12 mouse cellular contexts compared by ENCODE assay signal in the genomic region with DNA sequence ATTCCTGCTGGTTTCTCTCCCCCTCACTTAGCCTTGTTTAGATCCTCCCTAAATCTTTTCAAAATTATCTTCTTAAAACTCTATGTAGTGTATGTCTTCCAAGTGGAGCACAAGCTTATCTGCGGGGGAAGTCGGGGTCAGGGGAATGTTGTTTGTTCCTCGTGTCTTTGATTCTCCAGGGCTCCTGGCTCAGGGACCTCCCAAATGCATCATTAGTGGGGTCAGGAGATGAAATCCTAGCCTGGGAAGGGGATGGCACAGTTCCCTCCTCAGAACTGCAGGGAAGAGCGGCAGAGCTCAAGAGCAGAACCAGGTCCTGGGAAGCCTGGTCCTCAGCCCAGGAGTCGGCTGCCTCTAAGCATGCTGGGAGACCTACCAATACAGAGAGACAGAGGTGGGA. TPM values are rescaled to one million over a fixed set of nuclear protein-coding genes. Genes with fewer than 3 reads are reported as not detected.
A peak's percentile ranks its signal among the peaks of the same experiment; 100 is the strongest.
DNase-seq lines count a peak whose midpoint lies in the region; ATAC-seq and TF ChIP-seq lines count a peak whose summit lies in the region.
"Had no signal": no experiment of that assay in that cellular context is flagged by ENCODE, and none has a peak within 500 bp of the region (broad histone marks: within the 10 kb centered on the region; RNA-seq: fewer than 3 reads in every experiment).

No protein-coding gene starts in this region.

- H3K4me3 ChIP-seq in heart, adult 2 months: peak overlapping the region; percentile 69
- H3K4me3 ChIP-seq in intestine, postnatal 0 days (ENCODE audit: low read depth, low read length): no peak overlapping the region
- no peak overlapping the region for H3K4me3 ChIP-seq in stomach, postnatal 0 days (ENCODE audit: low read depth, low read length)
- no peak overlapping the region for H3K4me3 ChIP-seq in forebrain, embryonic 14.5 days (ENCODE audit: low read depth, low read length)

- TF ChIP-seq CTCF in heart, adult 2 months (IDR thresholded peaks at IDR 0.05): no peak
- TF ChIP-seq CTCF in intestine, postnatal 0 days (IDR thresholded peaks at IDR 0.05; ENCODE audit: low read depth): no peak
- TF ChIP-seq CTCF in stomach, postnatal 0 days (IDR thresholded peaks at IDR 0.05; ENCODE audit: low read depth): no peak

- H3K27ac ChIP-seq in heart, adult 2 months: peak overlapping the region; percentile 97
- H3K27ac ChIP-seq in intestine, postnatal 0 days (ENCODE audit: low read depth, low read length): peak overlapping the region; percentile 73
- peak overlapping the region; percentile 69 for H3K27ac ChIP-seq in stomach, postnatal 0 days (replicated peaks)
- H3K27ac ChIP-seq in forebrain, embryonic 14.5 days (ENCODE audit: low read depth, low read length): no peak overlapping the region

- H3K4me1 ChIP-seq in heart, adult 2 months (ENCODE audit: control insufficient read depth, insufficient read depth, low read length): peaks cover 21% of the 10 kb centered on the region
- H3K4me1 ChIP-seq in intestine, postnatal 0 days (replicated peaks; ENCODE audit: control insufficient read depth, insufficient read depth, low read length): no peaks in the 10 kb centered on the region; the same call in 1 of the 2 replicates
- H3K4me1 ChIP-seq in stomach, postnatal 0 days (replicated peaks; ENCODE audit: control insufficient read depth, insufficient read depth): peaks cover 3% of the 10 kb centered on the region
- no peaks in the 10 kb centered on the region for H3K4me1 ChIP-seq in forebrain, embryonic 14.5 days (ENCODE audit: control insufficient read depth, insufficient read depth, low read length)

- ATAC-seq in intestine, postnatal 0 days: no peak
- ATAC-seq in stomach, postnatal 0 days (ENCODE audit: low FRiP score, low TSS enrichment): peak; percentile 5; the same call in 1 of the 2 replicates
- ATAC-seq in forebrain, embryonic 14.5 days: no peak
- ATAC-seq: midbrain, embryonic 16.5 days had no signal

- H3K4me2 ChIP-seq in intestine, postnatal 0 days (replicated peaks; ENCODE audit: low read depth): peak overlapping the region; percentile 1; the same call in 1 of the 2 replicates
- no peak overlapping the region for H3K4me2 ChIP-seq in stomach, postnatal 0 days (replicated peaks; ENCODE audit: low read depth)
- no peak overlapping the region for H3K4me2 ChIP-seq in forebrain, embryonic 14.5 days (ENCODE audit: low read length)

- H3K9ac ChIP-seq in heart, adult 2 months (ENCODE audit: low read depth, low read length): peak overlapping the region; percentile 34
- H3K9ac ChIP-seq in intestine, postnatal 0 days (ENCODE audit: low read depth, low read length): no peak overlapping the region
- H3K9ac ChIP-seq in stomach, postnatal 0 days (ENCODE audit: low read length): no peak overlapping the region
- H3K9ac ChIP-seq in forebrain, embryonic 14.5 days (ENCODE audit: low read length): no peak overlapping the region

- peaks cover 7% of the 10 kb centered on the region; the same call in 1 of the 2 replicates for H3K36me3 ChIP-seq in heart, adult 2 months (ENCODE audit: control insufficient read depth, insufficient read depth, low read length)
- H3K36me3 ChIP-seq in intestine, postnatal 0 days (ENCODE audit: control insufficient read depth, insufficient read depth): no peaks in the 10 kb centered on the region
- no peaks in the 10 kb centered on the region for H3K36me3 ChIP-seq in stomach, postnatal 0 days (ENCODE audit: control insufficient read depth, insufficient read depth, low read length)
- no peaks in the 10 kb centered on the region for H3K36me3 ChIP-seq in forebrain, embryonic 14.5 days (ENCODE audit: control insufficient read depth, insufficient read depth, low read length)

- no peaks in the 10 kb centered on the region for H3K79me2 ChIP-seq in heart, adult 2 months (replicated peaks; ENCODE audit: control insufficient read depth, insufficient read depth, low read length)

- TF ChIP-seq EP300 in heart, adult 2 months (IDR thresholded peaks at IDR 0.05; ENCODE audit: insufficient read depth, low read depth, low read length): no peak
- no peak for TF ChIP-seq EP300 in stomach, postnatal 0 days (optimal IDR thresholded peaks at IDR 0.05)

- H3K9me3 ChIP-seq in intestine, postnatal 0 days (ENCODE audit: control insufficient read depth): no peaks in the 10 kb centered on the region
- H3K9me3 ChIP-seq in stomach, postnatal 0 days (ENCODE audit: control insufficient read depth, low read length): no peaks in the 10 kb centered on the region
- H3K9me3 ChIP-seq in forebrain, embryonic 14.5 days (replicated peaks; ENCODE audit: control insufficient read depth, low read length): no peaks in the 10 kb centered on the region

- intact Hi-C loops in heart, adult 2 months (cut with DNase I): no loop called here
- intact Hi-C loops in heart, postnatal 25 days (cut with DNase I): loop anchor here (5.0 kb wide), 1 partner anchor 263 kb away; no protein-coding TSS in a partner anchor

- TF ChIP-seq POLR2A in heart, adult 2 months (IDR thresholded peaks at IDR 0.05; ENCODE audit: insufficient read depth, low read depth, low read length): no peak

- no peaks in the 10 kb centered on the region for H3K27me3 ChIP-seq in heart, adult 2 months (ENCODE audit: control insufficient read depth, insufficient read depth, low read length)
- H3K27me3 ChIP-seq in intestine, postnatal 0 days (replicated peaks; ENCODE audit: control insufficient read depth, insufficient read depth, low read length): no peaks in the 10 kb centered on the region
- no peaks in the 10 kb centered on the region for H3K27me3 ChIP-seq in stomach, postnatal 0 days (ENCODE audit: control insufficient read depth, insufficient read depth, low read length)
- no peaks in the 10 kb centered on the region for H3K27me3 ChIP-seq in forebrain, embryonic 14.5 days (replicated peaks; ENCODE audit: control insufficient read depth, insufficient read depth, low read length)

- peak; percentile 65 for DNase-seq in heart, adult 2 months
- no peak for DNase-seq in heart, postnatal 25 days (ENCODE audit: low spot score)
- DNase-seq in ovary, adult 18-20 months (ENCODE audit: low spot score): peak; percentile 54
- DNase-seq in ovary, postnatal 14 days (ENCODE audit: low spot score): no peak
- no peak for DNase-seq in stomach, postnatal 0 days (ENCODE audit: low spot score)
- no peak for DNase-seq in forebrain, embryonic 14.5 days (ENCODE audit: low spot score)
- no peak for DNase-seq in layer of hippocampus, postnatal 14 days (ENCODE audit: low spot score in 2 of 2)
- DNase-seq: thymus, adult 2 months had no signal

- 37% methylated on average over 5 of the region's 5 CpGs for WGBS in heart, adult 2 months
- 54% methylated on average over 5 of the region's 5 CpGs for WGBS in intestine, postnatal 0 days
- WGBS in stomach, postnatal 0 days: 43% methylated on average over 5 of the region's 5 CpGs
- WGBS in forebrain, embryonic 14.5 days: 68% methylated on average over 5 of the region's 5 CpGs

RNA-seq across cellular contexts. Expression of gene Tmem140, which starts 2.3 kb away (rescaled TPM):
- 10 to 100 TPM; 22.9 TPM for total RNA-seq in heart, adult 2 months (2021)
- 18.2 and 23.5 TPM in 2 replicates for polyA plus RNA-seq in heart, adult 2 months (2012; rRNA removed)
- total RNA-seq in heart, postnatal 25 days (2021): 10 to 100 TPM; 20.0 to 25.3 TPM
- 12.9 and 25.0 TPM in 2 replicates for polyA plus RNA-seq in intestine, postnatal 0 days (2015; fragmentation: Nextera tagmentation; extraction: Ambion mirVana)
- polyA plus RNA-seq in stomach, postnatal 0 days (2015; fragmentation: Nextera tagmentation; extraction: Ambion mirVana): 7.8 and 8.3 TPM in 2 replicates
- polyA plus RNA-seq in forebrain, embryonic 14.5 days (2014; fragmentation: Nextera tagmentation; extraction: Ambion mirVana): 0.65 and 0.79 TPM in 2 replicates
- total RNA-seq in layer of hippocampus, postnatal 14 days (2021): 1 to 10 TPM; 1.9 to 2.7 TPM

RNA-seq across cellular contexts. Expression of gene Cyren, which starts 12.6 kb away (rescaled TPM):
- 1 to 10 TPM; 3.5 to 5.5 TPM for total RNA-seq in heart, adult 2 months (2021)
- 5.8 and 6.2 TPM in 2 replicates for polyA plus RNA-seq in heart, adult 2 months (2012; rRNA removed)
- 1 to 10 TPM; 3.8 to 4.1 TPM for total RNA-seq in heart, postnatal 25 days (2021)
- polyA plus RNA-seq in intestine, postnatal 0 days (2015; fragmentation: Nextera tagmentation; extraction: Ambion mirVana): 6.2 and 6.8 TPM in 2 replicates
- 5.8 and 5.9 TPM in 2 replicates for polyA plus RNA-seq in stomach, postnatal 0 days (2015; fragmentation: Nextera tagmentation; extraction: Ambion mirVana)
- 7.9 and 8.0 TPM in 2 replicates for polyA plus RNA-seq in forebrain, embryonic 14.5 days (2014; fragmentation: Nextera tagmentation; extraction: Ambion mirVana)
- 1 to 10 TPM; 5.0 to 5.4 TPM for total RNA-seq in layer of hippocampus, postnatal 14 days (2021)

RNA-seq across cellular contexts. Expression of gene Wdr91, which starts 45.5 kb away (rescaled TPM):
- 10 to 100 TPM; 12.7 to 13.4 TPM for total RNA-seq in heart, adult 2 months (2021)
- polyA plus RNA-seq in heart, adult 2 months (2012; rRNA removed): 8.1 and 13.3 TPM in 2 replicates
- 10 to 100 TPM; 12.0 to 13.5 TPM for total RNA-seq in heart, postnatal 25 days (2021)
- 5.7 and 6.9 TPM in 2 replicates for polyA plus RNA-seq in intestine, postnatal 0 days (2015; fragmentation: Nextera tagmentation; extraction: Ambion mirVana)
- 4.5 and 5.0 TPM in 2 replicates for polyA plus RNA-seq in stomach, postnatal 0 days (2015; fragmentation: Nextera tagmentation; extraction: Ambion mirVana)
- polyA plus RNA-seq in forebrain, embryonic 14.5 days (2014; fragmentation: Nextera tagmentation; extraction: Ambion mirVana): 11.0 and 12.0 TPM in 2 replicates
- total RNA-seq in layer of hippocampus, postnatal 14 days (2021): 10 to 100 TPM; 34.6 to 38.6 TPM

RNA-seq across cellular contexts. Expression of gene Stra8, which starts 54.8 kb away (rescaled TPM):
- total RNA-seq in heart, adult 2 months (2021): not detected
- not detected in 2 replicates for polyA plus RNA-seq in heart, adult 2 months (2012; rRNA removed)
- not detected for total RNA-seq in heart, postnatal 25 days (2021)
- polyA plus RNA-seq in intestine, postnatal 0 days (2015; fragmentation: Nextera tagmentation; extraction: Ambion mirVana): not detected in 2 replicates
- polyA plus RNA-seq in stomach, postnatal 0 days (2015; fragmentation: Nextera tagmentation; extraction: Ambion mirVana): 0.10 TPM in 1 of 2 replicates, not detected in the other
- not detected in 2 replicates for polyA plus RNA-seq in forebrain, embryonic 14.5 days (2014; fragmentation: Nextera tagmentation; extraction: Ambion mirVana)
- total RNA-seq in layer of hippocampus, postnatal 14 days (2021): not detected
- total RNA-seq: hematopoietic stem cell, adult 5-6 weeks; left cerebral cortex, adult 18-20 months had no signal
- polyA plus RNA-seq: midbrain, embryonic 16.5 days had no signal

Comparison
In these comparisons a context has a peak if more than half of its experiments do, and no peak if none do; other contexts are left out.
1. DNase-seq: peak in heart, adult 2 months (2 of 2) and ovary, adult 18-20 months (single experiment); none in heart, postnatal 25 days (single experiment), ovary, postnatal 14 days (single experiment), stomach, postnatal 0 days (single experiment), forebrain, embryonic 14.5 days (single experiment) and layer of hippocampus, postnatal 14 days (0 of 2).